Mouse (Mus musculus) testis, adult 2 months (tissue): ENCODE data around the gene Gm8369.

Experiments used
- CTCF ChIP-seq: fragments of 200-500 bp; IDR thresholded peaks from 2 replicates; pipeline ENCODE4 v1.5.1; 2012; ENCODE audit warnings: low read depth, mild to moderate bottlenecking, inconsistent platforms, low read length, moderate library complexity; ENCODE audit not compliant: control insufficient read depth, insufficient read depth, insufficient replicate concordance
- POLR2A ChIP-seq: fragments of 200-500 bp; IDR thresholded peaks from 2 replicates; pipeline ENCODE4 v1.6.1; 2012; ENCODE audit warnings: low read depth, mild to moderate bottlenecking, inconsistent platforms, low read length, moderate library complexity; ENCODE audit not compliant: control insufficient read depth

- no peak for TF ChIP-seq CTCF
- no peak for TF ChIP-seq POLR2A
Measured at GRCm38 (mm10) chr19:11492671-11493070, 6.9 kb downstream of the Gm8369 start.
